Mouse (Mus musculus): ENCODE results near the gene Max.

GRCm38 (mm10) chr12:76899261-76899975 lies 62.6 kb downstream of the Max start:
- no peak for TF ChIP-seq ZNF384 (IDR thresholded peaks at IDR 0.05; ENCODE audit: low read depth, low read length)
- TF ChIP-seq HCFC1 (IDR thresholded peaks at IDR 0.05; ENCODE audit: borderline replicate concordance, insufficient read depth, low read length) = no peak
- TF ChIP-seq MAFK (IDR thresholded peaks at IDR 0.05; ENCODE audit: insufficient read depth, low read depth, low read length) = no peak
- TF ChIP-seq CHD2 (IDR thresholded peaks at IDR 0.05; ENCODE audit: low read depth, low read length) = no peak
- TF ChIP-seq ZC3H11A (IDR thresholded peaks at IDR 0.05; ENCODE audit: borderline replicate concordance, low read depth, low read length) = no peak
